Mouse (Mus musculus): ENCODE measurements at regions not wholly inside any gene's neighbourhood (a gene's known extent, or its start where the extent isn't known, plus 50 kb on each side); places are given as distances from the start of the nearest gene placed in this dataset.
"Not testable (repeated sequence)": the region's sequence is repeated elsewhere in the genome, so short reads cannot be mapped to it uniquely, and the experiment has no call there.

DNA sequence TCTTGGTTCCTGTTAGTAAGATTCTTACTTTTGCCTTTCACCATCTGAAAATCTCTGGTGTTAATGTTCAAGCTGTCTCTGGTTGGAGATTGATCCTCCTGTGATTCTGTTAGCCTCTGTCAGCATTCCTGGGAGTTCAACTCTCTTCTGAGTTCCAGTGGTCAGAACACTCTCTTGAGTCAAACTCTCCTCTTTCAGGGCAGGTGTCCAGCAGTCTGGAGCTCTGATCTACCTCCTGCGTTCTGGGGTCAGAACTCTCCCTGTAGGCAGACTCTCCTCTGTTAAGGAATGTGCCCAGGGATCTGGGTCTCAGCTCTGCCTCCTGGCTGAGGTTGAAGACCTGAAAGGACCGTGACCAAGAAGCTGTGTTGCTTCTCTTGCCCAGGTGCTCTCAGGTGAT lies 581.3 kb downstream of the H2al1n start:
- DNase-seq (ENCODE audit: low spot score in 2 of 2) = not testable (repeated sequence)

DNA sequence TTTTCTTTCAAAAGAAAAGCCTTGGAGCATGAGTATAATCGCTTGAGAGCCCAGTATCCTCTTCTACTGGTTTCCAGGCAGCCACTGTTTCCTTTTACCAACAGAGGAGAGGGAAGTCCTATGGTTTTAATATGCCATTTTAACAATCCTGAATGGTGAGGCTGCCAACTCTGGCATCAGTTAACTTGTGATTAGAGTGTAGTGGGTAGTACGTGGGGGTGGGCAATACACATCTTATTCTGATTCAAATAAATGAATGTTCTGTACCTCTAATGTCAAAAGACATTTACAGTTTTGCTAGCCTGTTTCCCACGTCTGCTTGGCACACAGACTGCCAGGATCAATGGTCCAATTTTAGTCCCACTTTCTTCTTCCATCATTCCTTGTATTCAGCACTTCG lies 624.9 kb downstream of the H2al1n start:
- peak in 1 of 2 experiments; percentile 6 for DNase-seq (ENCODE audit: low spot score in 2 of 2)

- DNase-seq (ENCODE audit: low spot score in 2 of 2) = no peak
Measured at GRCm38 (mm10) chrX:14839740-14840419, 628.9 kb downstream of the H2al1n start.

- DNase-seq (ENCODE audit: low spot score in 2 of 2) = no peak
Measured at GRCm38 (mm10) chrX:14840420-14840757, 629.4 kb downstream of the H2al1n start.

DNA sequence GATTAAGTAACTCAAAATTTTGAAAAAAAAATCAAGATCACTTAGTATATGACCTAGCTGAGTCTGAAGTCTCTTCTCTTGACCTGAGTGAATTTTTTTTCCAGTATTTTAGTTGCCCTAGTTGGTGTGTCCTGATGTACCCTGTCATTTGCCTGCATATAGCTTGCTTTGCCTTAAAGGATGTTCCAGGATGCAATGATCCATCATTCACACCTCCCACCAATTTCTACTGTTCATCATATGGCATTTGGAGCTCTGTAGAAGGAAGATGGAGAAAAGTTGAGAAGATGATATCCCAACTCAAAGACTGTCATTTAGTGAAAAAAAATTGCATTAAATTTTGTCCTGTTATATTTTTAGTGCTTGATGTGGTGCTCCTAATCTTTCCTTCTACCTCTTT lies 634.4 kb downstream of the H2al1n start:
- DNase-seq (ENCODE audit: low spot score in 2 of 2) = no peak

- peak; percentile 1 to 18 for DNase-seq (ENCODE audit: low spot score in 2 of 2)
Measured at GRCm38 (mm10) chrX:14884612-14885011, 673.7 kb downstream of the H2al1n start.

All from right cerebral cortex, adult 2 months (tissue).